In genomic region chr12:91878912-91879250, GRCm38 (mm10) we compare ENCODE assay signal across 10 mouse cellular contexts. TPM values are rescaled to one million over a fixed set of nuclear protein-coding genes. Genes with fewer than 3 reads are reported as not detected.
DNase-seq lines count a peak whose midpoint lies in the region; ATAC-seq and TF ChIP-seq lines count a peak whose summit lies in the region.
"Had no signal": no experiment of that assay in that cellular context is flagged by ENCODE, and none has a peak within 500 bp of the region (broad histone marks: within the 10 kb centered on the region; RNA-seq: fewer than 3 reads in every experiment).

No protein-coding gene starts in this region.

- no peak overlapping the region for H3K9ac ChIP-seq in lung, embryonic 14.5 days
- H3K9ac ChIP-seq in heart, adult 2 months (ENCODE audit: low read depth, low read length) = no peak overlapping the region
- H3K9ac ChIP-seq: heart, embryonic 13.5 days had no signal

- 0 out of 2 replicates have a peak, but pooled peaks have one; percentile 33 for ATAC-seq in lung, embryonic 14.5 days (ENCODE audit: insufficient read depth)

- no peak for TF ChIP-seq POLR2A in embryonic fibroblast, embryonic 13.5 days (IDR thresholded peaks at IDR 0.05; ENCODE audit: low read depth, low read length)
- no peak for TF ChIP-seq POLR2A in heart, adult 2 months (IDR thresholded peaks at IDR 0.05; ENCODE audit: insufficient read depth, low read depth, low read length)

- no peaks in the 10 kb centered on the region for H3K4me1 ChIP-seq in lung, embryonic 14.5 days (ENCODE audit: insufficient read depth)
- H3K4me1 ChIP-seq in embryonic fibroblast, embryonic 13.5 days (ENCODE audit: control insufficient read depth, insufficient read depth, low read length) = peaks cover 12% of the 10 kb centered on the region
- no peaks in the 10 kb centered on the region for H3K4me1 ChIP-seq in heart, adult 2 months (ENCODE audit: control insufficient read depth, insufficient read depth, low read length)

- 72% methylated on average over 8 of the region's 8 CpGs for WGBS in lung, embryonic 14.5 days
- 61% methylated on average over 8 of the region's 8 CpGs for WGBS in heart, adult 2 months

- no peak overlapping the region for H3K4me3 ChIP-seq in lung, embryonic 14.5 days (ENCODE audit: low read depth, low read length)
- no peak overlapping the region for H3K4me3 ChIP-seq in embryonic fibroblast, embryonic 13.5 days (ENCODE audit: insufficient read depth, low read length)
- H3K4me3 ChIP-seq in heart, adult 2 months = no peak overlapping the region
- H3K4me3 ChIP-seq: heart, embryonic 13.5 days had no signal

- TF ChIP-seq EP300 in heart, adult 2 months (IDR thresholded peaks at IDR 0.05; ENCODE audit: insufficient read depth, low read depth, low read length) = no peak

- no peak for TF ChIP-seq CTCF in lung, embryonic 14.5 days (IDR thresholded peaks at IDR 0.05; ENCODE audit: low read depth)
- TF ChIP-seq CTCF in embryonic fibroblast, embryonic 13.5 days (IDR thresholded peaks at IDR 0.05; ENCODE audit: borderline replicate concordance, insufficient read depth, low read length) = no peak
- TF ChIP-seq CTCF in heart, adult 2 months (IDR thresholded peaks at IDR 0.05) = no peak

- no peaks in the 10 kb centered on the region for H3K79me2 ChIP-seq in heart, adult 2 months (replicated peaks; ENCODE audit: control insufficient read depth, insufficient read depth, low read length)

- no peak for DNase-seq in lung, embryonic 14.5 days
- DNase-seq in lung, postnatal 14 days = no peak
- DNase-seq in left cerebral cortex, adult 8-10 months (ENCODE audit: low spot score in 2 of 2) = peak; percentile 46 to 87
- DNase-seq in right cerebral cortex, postnatal 10 days (ENCODE audit: low spot score in 2 of 2) = peak; percentile 32 to 39
- no peak for DNase-seq in spleen, postnatal 36 days (ENCODE audit: low spot score in 2 of 2)
- DNase-seq in heart, adult 2 months = no peak
- DNase-seq in cerebellum, adult 8-10 months = no peak

- no peaks in the 10 kb centered on the region for H3K9me3 ChIP-seq in lung, embryonic 14.5 days (ENCODE audit: low read depth, low read length)
- H3K9me3 ChIP-seq: heart, embryonic 13.5 days had no signal

- H3K36me3 ChIP-seq in lung, embryonic 14.5 days (ENCODE audit: insufficient read depth) = no peaks in the 10 kb centered on the region
- no peaks in the 10 kb centered on the region for H3K36me3 ChIP-seq in heart, adult 2 months (ENCODE audit: control insufficient read depth, insufficient read depth, low read length)
- H3K36me3 ChIP-seq: heart, embryonic 13.5 days had no signal

- H3K27ac ChIP-seq in lung, embryonic 14.5 days (ENCODE audit: low read depth) = no peak overlapping the region
- H3K27ac ChIP-seq in embryonic fibroblast, embryonic 13.5 days (ENCODE audit: insufficient read depth, low read length) = peak overlapping the region; percentile 58
- no peak overlapping the region for H3K27ac ChIP-seq in heart, adult 2 months
- H3K27ac ChIP-seq: heart, embryonic 13.5 days; kidney, postnatal 0 days had no signal

- intact Hi-C loops in heart, adult 2 months (cut with DNase I) = no loop called here

- H3K4me2 ChIP-seq in lung, embryonic 14.5 days = no peak overlapping the region
- H3K4me2 ChIP-seq: heart, embryonic 13.5 days had no signal

- no peaks in the 10 kb centered on the region for H3K27me3 ChIP-seq in lung, embryonic 14.5 days (ENCODE audit: insufficient read depth, low read length)
- H3K27me3 ChIP-seq in heart, adult 2 months (ENCODE audit: control insufficient read depth, insufficient read depth, low read length) = no peaks in the 10 kb centered on the region
- H3K27me3 ChIP-seq: heart, embryonic 13.5 days had no signal

RNA-seq across cellular contexts. Expression of gene Sel1l, which starts 29.9 kb away (rescaled TPM):
- polyA plus RNA-seq in lung, embryonic 14.5 days (2014; fragmentation: Nextera tagmentation; extraction: Ambion mirVana) = 104 TPM in 2 replicates
- 139 and 152 TPM in 2 replicates for polyA plus RNA-seq in embryonic fibroblast, embryonic 13.5 days (2011; ENCODE audit: insufficient read length, low read depth, missing spikeins)
- 100 to 1,000 TPM; 129 to 154 (median 146) TPM for total RNA-seq in left cerebral cortex, adult 8-10 months (2022)
- 10 to 100 TPM; 64.5 to 64.9 TPM for total RNA-seq in heart, adult 2 months (2021)
- 19.5 and 33.3 TPM in 2 replicates for polyA plus RNA-seq in heart, adult 2 months (2012; rRNA removed)

Comparison
In these comparisons a context has a peak if more than half of its experiments do, and no peak if none do; other contexts are left out.
1. DNase-seq: peak in left cerebral cortex, adult 8-10 months (2 of 2) and right cerebral cortex, postnatal 10 days (2 of 2); none in lung, embryonic 14.5 days (single experiment), lung, postnatal 14 days (single experiment), spleen, postnatal 36 days (0 of 2), heart, adult 2 months (0 of 2) and cerebellum, adult 8-10 months (single experiment).